Mouse (Mus musculus): ENCODE measurements around the gene Mitf. TPM values are rescaled to one million over a fixed set of nuclear protein-coding genes. Genes with fewer than 3 reads are reported as not detected.

Gene Mitf
- polyA plus RNA-seq, 1 experiment from 2014 or later, result 1.6 TPM

Other genes starting within 250 kb of the Mitf start
- gene Frmd4b, start 189.5 kb upstream of the Mitf start, polyA plus RNA-seq (2015; fragmentation: Nextera tagmentation; extraction: Ambion mirVana), result 15.8 and 22.2 TPM in 2 replicates

All from hindbrain, embryonic 16.5 days (tissue).